Mouse (Mus musculus): Measurements from ENCODE around the gene Slc41a2.
A peak's percentile ranks its signal among the peaks of the same experiment; 100 is the strongest.

The Slc41a2 gene

GRCm38 (mm10) chr10:83228626-83229025 lies 109.1 kb downstream of the Slc41a2 start:
- no peak for DNase-seq (ENCODE audit: low spot score in 2 of 2)

DNA sequence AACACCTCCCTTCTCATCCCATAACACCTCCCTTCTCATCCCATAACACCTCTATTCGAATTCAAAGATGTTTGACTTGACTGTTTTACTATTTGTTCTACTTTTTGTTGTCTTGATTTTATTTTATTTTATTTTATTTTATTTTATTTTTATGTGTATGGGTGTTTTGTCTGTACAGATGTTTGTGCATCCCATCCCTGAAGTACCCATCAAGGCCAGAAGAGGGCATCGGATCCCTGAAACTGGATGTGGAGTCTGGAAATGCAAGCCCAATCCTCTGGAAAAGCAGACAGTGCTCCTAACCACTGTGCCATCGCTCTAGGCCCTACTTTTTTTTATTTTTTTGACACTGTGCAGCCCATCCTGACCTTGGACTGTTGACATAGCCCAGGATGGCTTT lies 112.7 kb downstream of the Slc41a2 start:
- DNase-seq (ENCODE audit: low spot score in 2 of 2): peak in 1 of 2 experiments; percentile 31

DNA sequence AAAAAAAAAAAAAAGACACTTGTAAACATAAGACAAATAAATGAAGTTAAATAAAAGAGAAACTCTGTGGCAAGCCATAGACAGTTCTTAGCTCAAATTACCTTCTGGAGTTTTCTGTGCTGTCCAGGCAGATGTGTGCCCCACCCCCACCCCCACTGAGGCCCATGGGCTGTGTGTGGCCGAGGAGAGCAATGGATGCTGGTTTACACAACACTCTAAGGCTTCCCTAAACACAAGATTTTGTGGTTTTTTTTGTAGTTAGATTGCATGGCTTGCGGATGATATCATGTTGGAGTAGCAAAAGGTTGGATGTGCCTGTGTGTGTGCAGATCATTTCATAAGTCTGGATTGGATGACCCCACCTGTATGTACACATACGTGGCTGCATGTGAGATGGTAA lies 116.8 kb downstream of the Slc41a2 start:
- no peak for DNase-seq (ENCODE audit: low spot score in 2 of 2)

DNA sequence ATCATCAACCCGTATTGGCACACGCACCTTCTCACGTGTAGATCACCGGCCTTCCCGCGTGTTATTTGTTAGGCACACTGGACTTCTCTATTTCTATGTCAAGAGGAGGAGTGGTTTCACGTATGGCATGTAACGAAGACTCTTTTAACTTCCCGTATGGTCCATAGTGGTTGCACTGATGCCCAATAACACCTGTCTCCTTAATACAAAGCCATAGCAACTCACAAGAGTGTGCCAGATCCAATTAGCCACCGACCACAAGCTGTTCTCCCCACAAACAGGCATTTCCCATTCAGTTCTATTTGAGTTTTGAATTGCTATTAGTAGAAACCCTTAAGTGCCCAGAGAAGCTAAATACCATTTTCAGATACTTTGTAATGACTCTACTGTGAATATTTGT lies 117.5 kb downstream of the Slc41a2 start:
- no peak for DNase-seq (ENCODE audit: low spot score in 2 of 2)

GRCm38 (mm10) chr10:83219729-83220128 lies 118.0 kb downstream of the Slc41a2 start:
- peak in 1 of 2 experiments; percentile 50 for DNase-seq (ENCODE audit: low spot score in 2 of 2)

DNA sequence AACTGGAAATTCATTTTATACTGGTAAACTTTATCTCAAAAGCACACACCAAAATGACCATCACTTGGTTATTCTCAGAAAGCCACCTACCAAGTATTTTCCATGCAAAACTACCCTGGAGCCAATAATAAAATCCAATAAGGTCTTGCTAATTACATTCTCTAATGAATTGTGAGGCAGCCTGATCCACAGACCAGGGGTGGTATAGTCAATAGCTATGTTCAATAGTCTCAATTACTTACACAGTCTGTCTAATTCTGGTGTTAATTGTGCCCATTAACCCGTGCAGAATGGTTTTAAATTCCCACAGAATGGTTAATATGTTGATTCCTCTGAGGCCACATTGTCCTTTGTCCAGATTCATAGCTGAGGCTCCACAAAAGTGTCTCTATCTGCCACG lies 118.9 kb downstream of the Slc41a2 start:
- DNase-seq (ENCODE audit: low spot score in 2 of 2): no peak

GRCm38 (mm10) chr10:83217256-83217655 lies 120.4 kb downstream of the Slc41a2 start:
- no peak for DNase-seq (ENCODE audit: low spot score in 2 of 2)

DNA sequence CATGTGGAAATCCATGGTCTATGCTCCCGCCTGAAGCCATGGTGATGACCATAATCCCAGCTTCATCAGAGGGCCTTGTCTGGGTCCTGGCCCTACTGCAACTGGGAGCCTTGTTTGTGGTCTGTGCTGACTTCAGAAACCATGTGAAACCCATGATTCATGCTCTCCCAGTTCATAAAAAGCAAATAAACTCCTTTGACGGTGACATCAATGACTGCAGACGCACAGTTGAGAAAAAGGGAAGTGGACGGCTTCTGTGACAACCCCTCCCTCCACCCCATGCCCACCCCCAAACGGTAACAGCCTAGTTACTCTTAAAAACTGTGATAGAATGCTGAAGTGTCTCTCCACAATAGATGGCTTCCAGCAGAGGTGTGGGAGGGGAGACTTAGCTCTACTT lies 122.1 kb downstream of the Slc41a2 start:
- DNase-seq (ENCODE audit: low spot score in 2 of 2): no peak

GRCm38 (mm10) chr10:83212618-83213017 lies 125.1 kb downstream of the Slc41a2 start:
- DNase-seq (ENCODE audit: low spot score in 2 of 2): no peak

DNA sequence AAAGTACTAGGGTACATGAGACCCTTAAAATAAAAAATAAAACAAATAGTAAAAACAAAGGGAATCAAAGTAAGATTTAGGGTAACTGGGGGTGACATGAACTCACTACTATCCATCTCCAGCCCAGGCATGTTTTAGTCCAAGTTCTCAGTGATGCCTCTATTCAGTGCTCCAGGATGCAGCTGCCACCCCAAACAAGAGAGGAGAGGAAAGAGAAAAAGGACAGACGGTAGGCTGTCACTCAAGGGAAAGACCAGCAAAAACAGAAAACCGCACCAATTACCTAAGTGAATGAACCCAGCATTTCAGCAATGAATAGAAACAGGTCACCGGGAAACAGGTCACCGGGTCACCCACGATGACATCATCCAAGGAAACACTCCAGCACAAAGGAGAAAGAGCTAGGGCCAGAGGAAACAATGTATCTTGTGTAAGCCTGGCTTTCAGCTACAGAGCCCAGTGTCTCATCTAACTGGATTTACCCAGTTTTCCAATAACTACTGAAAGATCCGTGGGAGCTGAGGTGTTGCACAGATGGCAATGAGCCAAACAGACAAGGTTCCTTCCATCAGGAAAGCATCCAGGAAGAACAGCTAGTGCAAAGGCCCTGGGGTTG lies 126.6 kb downstream of the Slc41a2 start:
- DNase-seq (ENCODE audit: low spot score in 2 of 2): no peak

DNA sequence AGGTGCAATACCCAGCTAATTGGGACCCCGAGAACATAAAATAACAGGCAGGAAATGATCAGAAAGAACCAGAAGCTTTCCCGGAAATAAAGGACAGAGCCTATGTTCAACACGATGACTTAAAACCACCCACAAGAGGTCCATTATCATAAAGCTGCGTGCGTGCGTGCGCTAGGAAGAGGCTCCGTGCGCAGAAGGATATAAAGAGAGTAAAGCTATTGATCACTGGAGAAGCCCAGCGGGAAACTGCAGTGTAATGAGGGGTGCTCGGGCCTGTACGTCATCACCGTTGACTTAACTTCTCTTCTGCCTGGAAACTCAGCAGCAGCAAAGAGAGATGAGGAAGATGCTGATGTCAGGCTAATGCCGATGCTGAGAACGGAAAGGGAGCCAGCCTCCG lies 127.6 kb downstream of the Slc41a2 start:
- no peak for DNase-seq (ENCODE audit: low spot score in 2 of 2)

DNA sequence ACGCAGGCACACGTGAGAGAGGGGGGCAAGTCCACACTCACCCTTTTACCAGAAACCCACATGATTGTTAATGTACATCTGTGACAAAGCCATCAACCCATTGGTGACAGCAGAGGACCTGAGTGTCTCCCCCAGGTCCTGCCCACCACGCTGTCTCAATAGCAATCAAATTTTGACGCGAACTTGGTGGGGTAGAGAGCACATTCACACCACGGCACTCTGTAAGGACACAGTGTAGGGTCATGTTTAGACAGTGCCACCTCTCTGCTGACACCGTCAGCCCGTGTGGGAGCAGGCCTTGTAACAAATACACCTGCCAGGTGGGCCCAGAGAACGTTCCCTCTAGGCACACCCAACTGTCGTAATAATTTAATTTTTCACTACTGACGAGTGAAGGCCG lies 128.3 kb downstream of the Slc41a2 start:
- no peak for DNase-seq (ENCODE audit: low spot score in 2 of 2)

DNA sequence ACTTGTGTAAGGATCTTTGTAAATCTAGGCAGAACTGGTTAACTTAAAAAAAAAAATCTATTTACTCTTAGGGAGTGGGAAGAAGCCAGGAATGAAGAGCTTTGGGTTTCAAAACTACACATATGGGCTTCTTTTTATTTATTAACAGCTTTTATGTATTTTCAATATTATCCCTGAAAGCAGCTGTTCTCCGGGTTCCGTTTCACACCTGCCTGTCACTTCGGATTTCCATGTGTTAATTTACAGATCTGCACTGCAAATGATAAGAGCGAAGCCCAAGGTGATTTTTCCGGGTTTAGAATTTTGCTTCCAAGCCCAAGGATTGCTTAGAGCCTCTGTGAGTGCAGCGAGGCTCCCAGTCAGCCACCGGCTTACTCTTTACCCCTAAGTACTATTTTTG lies 129.2 kb downstream of the Slc41a2 start:
- no peak for DNase-seq (ENCODE audit: low spot score in 2 of 2)

DNA sequence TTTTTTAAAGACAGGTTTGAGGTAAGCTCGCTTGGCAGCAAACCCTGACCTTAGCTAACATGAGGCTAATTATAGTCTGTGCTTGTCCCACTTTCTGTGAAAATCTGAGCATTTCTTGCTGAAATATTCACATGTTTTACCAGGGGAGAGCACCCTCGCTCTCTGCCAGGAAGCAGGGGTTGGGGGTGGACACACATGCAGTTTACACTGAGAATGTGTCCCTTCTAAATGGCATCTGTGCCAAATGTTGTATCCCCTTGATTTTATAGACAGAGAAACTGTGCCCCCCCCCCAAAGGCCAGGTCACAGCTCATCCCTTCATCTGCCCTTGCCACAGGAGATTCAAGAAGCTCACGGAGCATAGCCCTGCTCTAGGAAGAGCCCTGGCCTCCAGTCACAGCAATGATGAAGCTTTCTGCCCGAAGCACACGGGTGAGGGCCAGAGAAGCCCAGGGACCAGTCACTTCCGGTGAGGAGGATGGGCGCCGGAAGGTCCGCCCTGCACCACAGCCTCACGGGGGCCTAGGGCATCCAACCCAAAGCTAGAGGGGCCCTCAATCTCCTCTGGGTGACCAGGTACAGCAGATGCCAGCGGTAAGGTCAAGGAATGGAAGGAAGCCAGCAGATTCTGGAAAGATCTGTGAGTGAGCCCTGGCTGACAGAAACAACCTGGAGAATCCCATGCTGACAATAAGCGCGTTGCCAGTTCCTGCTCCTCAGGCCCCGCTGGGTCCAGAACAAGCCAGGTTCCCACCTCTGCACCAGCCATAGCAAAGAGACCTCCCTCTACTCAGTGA lies 134.6 kb downstream of the Slc41a2 start:
- DNase-seq (ENCODE audit: low spot score in 2 of 2): no peak

GRCm38 (mm10) chr10:83201525-83201924 lies 136.2 kb downstream of the Slc41a2 start:
- no peak for DNase-seq (ENCODE audit: low spot score in 2 of 2)

DNA sequence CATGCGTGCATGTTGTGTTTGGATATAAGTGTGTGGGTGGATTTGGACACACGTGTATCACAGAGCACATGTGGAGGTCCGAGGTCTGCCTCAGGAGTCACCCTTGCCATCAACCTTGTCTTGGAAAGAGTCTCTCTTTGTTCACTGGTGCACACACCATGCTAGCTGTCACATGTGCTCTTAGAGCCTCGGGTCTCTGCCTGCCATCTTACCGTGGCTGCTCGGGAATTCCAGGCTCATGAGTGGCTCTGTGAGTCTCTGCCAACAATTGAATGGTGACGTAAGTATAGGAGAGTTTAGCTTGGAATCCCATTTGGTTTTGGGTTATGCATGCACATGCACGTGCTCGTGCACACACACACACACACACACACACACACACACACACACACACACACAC lies 138.4 kb downstream of the Slc41a2 start:
- no peak for DNase-seq (ENCODE audit: low spot score in 2 of 2)

DNA sequence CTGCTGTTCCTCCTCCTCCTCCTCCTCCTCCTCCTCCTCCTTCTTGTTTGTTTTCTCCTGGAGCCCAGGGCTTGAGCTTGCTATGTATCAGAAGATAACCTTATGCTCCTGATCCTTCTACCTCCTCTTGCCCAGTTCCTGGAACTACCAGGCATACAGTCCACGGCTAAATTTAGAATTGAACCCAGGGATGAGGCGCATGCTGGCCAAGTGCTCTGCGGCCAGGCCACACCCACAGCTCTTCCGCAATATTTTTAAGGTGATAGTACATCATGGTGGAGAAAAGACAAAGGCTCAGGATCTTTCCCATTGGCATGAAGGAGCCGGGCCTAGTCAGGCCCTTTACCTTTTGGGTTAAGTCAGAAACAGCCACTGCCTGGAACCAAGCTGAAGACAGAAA lies 139.0 kb downstream of the Slc41a2 start:
- no peak for DNase-seq (ENCODE audit: low spot score in 2 of 2)

GRCm38 (mm10) chr10:83197690-83198336 lies 139.9 kb downstream of the Slc41a2 start:
- DNase-seq (ENCODE audit: low spot score in 2 of 2): peak; percentile 35 to 66

DNA sequence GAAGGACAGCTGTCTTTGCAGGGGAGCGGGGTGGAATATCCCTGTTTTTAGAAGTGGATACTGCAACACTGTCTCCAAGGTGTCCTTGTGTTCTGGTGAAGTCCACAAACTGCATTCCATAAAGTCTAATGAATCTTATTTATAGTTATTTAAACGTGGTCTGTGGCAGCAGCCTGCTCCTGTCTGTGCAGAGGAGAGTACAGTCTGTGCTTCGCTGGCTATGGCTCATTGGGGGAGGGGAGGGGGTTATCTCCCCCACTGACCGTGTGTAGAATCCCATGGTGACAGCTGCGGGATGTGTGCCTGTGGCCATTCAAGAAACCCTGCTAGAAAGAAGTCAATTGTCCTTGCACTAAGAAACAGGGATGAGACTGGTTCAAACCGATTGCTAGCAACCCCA lies 145.7 kb downstream of the Slc41a2 start:
- no peak for DNase-seq (ENCODE audit: low spot score in 2 of 2)

- DNase-seq (ENCODE audit: low spot score in 2 of 2): no peak
These were observed 146.2 kb downstream of the Slc41a2 start for GRCm38 (mm10) chr10:83191476-83191875.

GRCm38 (mm10) chr10:83189071-83189470 lies 148.6 kb downstream of the Slc41a2 start:
- no peak for DNase-seq (ENCODE audit: low spot score in 2 of 2)

- DNase-seq (ENCODE audit: low spot score in 2 of 2): peak in 1 of 2 experiments; percentile 30
These were observed 150.7 kb downstream of the Slc41a2 start for GRCm38 (mm10) chr10:83186984-83187383.

- no peak for DNase-seq (ENCODE audit: low spot score in 2 of 2)
These were observed 151.5 kb downstream of the Slc41a2 start for GRCm38 (mm10) chr10:83186167-83186566.
